Mouse (Mus musculus) megakaryocyte, embryonic 14.5 days (primary cell): ENCODE measurements at regions not wholly inside any gene's neighbourhood (a gene's known extent, or its start where the extent isn't known, plus 50 kb on each side); places are given as distances from the start of the nearest gene placed in this dataset.

ENCODE experiments used
- H3K27me3 ChIP-seq: replicated peaks from 2 replicates; pipeline ENCODE3; 2012; ENCODE audit warnings: inconsistent platforms
- H3K36me3 ChIP-seq: replicated peaks from 2 replicates; pipeline ENCODE3; 2012; ENCODE audit warnings: low read length, inconsistent platforms, mixed read lengths
- H3K4me1 ChIP-seq: 2 replicates; pipeline ENCODE4 v1.6.1; 2012; ENCODE audit warnings: inconsistent platforms
- H3K4me3 ChIP-seq: replicated peaks from 2 replicates; pipeline ENCODE3; 2012; ENCODE audit warnings: moderate library complexity, mild to moderate bottlenecking, inconsistent platforms
- H3K9me3 ChIP-seq: 2 replicates; pipeline ENCODE4 v1.6.1; 2012; ENCODE audit warnings: inconsistent platforms
- FLI1 ChIP-seq: IDR thresholded peaks from 2 replicates; pipeline ENCODE4 v1.6.1; 2012; ENCODE audit warnings: low read length, inconsistent platforms, mixed read lengths
- GATA1 ChIP-seq: IDR thresholded peaks from 3 replicates; pipeline ENCODE4 v1.6.1; 2012; ENCODE audit warnings: mixed read lengths, low read length, inconsistent platforms, borderline replicate concordance

DNA sequence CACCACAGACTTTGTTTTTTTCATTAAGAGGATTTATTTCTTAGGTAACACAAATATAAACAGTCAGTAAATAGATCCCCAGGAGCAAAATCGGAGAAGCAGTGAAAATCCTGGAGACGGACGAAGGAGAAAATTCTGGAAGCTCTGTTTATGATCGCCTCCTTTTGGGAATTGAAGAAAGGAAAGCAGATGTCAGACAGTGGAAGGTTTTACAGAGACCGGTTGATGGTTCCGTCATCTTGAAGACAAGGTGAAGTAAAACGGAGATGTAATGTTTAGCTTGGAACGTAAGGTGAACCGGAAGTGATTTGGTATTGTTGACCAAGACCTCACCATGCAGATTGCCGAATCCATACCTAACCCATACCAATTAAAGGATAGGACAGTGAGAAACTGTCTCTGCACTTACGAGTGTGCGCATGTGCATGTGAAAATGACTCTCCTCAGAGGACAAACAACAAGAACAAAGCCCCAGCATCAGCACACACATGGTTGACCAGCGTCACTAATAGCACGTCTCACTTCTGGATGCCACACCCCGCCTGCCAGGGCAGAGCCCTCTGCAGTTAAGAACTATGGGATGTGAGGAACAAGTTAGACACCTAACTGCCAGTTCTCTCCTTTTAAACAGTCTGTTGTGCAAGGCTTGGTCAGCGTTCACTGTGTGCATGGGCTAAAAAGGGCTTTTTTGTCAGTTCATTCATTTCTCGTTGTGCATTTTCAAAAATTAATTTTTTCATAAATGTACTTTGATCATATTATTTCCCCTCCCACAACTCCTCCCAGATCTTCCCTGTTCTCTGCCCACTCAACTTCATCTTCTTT is 62.4 kb upstream of the Cpsf6 start:
- no peak overlapping the region for H3K4me3 ChIP-seq
- H3K4me1 ChIP-seq: no peaks in the 10 kb centered on the region; the same call in 1 of the 2 replicates
- no peaks in the 10 kb centered on the region for H3K36me3 ChIP-seq
- peaks cover 25% of the 10 kb centered on the region for H3K9me3 ChIP-seq
- no peaks in the 10 kb centered on the region for H3K27me3 ChIP-seq
- no peak for TF ChIP-seq GATA1
- no peak for TF ChIP-seq FLI1

DNA sequence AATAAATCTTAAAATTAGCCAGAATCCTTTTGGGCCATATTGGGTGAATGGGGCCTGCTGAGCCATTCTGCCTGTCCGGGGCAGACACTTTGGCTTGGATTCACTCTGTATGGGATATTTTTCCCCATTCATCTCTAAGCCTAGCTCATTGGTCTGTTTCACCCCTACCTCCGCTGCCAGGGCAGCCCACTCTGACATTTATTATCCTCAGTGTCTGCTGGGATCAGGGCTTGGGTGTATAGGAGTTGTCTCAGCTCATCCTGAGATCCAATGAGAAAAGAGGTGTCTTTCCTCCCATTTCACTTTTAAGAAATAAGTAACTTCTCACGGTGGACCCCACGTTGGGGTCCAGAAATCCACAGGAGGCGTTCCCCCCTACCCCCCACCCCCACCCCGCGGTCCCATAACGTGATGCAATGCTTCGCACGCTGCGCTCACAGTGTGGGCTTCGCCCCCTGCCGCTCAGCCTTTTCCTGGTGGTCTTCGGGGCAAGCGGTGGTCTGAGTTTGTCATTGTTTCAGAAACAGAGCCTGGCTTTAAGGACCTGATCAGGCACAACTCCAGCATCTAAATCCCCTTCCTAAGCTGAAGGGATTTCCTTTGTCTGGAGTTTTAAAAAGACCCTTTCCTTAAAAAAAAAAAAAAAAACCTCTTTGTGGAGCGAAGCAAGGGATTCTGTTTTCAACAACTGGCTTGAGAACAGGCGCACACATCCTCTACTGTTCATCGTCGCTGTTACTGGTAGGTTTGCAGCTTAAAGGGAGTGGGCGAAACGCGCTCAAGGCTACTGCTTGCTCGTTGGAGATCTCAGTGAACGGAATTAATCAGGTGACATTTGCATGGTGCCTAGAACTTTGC is 61.5 kb upstream of the Cpsf6 start:
- Histone ChIP-seq H3K36me3 (no peaks in the 10 kb centered on the region), H3K27me3 (no peaks in the 10 kb centered on the region), H3K9me3 (peaks cover 25% of the 10 kb centered on the region), H3K4me1 (peaks cover 8% of the 10 kb centered on the region), H3K4me3 (no peak overlapping the region)
- no peak for TF ChIP-seq GATA1
- TF ChIP-seq FLI1: no peak

DNA sequence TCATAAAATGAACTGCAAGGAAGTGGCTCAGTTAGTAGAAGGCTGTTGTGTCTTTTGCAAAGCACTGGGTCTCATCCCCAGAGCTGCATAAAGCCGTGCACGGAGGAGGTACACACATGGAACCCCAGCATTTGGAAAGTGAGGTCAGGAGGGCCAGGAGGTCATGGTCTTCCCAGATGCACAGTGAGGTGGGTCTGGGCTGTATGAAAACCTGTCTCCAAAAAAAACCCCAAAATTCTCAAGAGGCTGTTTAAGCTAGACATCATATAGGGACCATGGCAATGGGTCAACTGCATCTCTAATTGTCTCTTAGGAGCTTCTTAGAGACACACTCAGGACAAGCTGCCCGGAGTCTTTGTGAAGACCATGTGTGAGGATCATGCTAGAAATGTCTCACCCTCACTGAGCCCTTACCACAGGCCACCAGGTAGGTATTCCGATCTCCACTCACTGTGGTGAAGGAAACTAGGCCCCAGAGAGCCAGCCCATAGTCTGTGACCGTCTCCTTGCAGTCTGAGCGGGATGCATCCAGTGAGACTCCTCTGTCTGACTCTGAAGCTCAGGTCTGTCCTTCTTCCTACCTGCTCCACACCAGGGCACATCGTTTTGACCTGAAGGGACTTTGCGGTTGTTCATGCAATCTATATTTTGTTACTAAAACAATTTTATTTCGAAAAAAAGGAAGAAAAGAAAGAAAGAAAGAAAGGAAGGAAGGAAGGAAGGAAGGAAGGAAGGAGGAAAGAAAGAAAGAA is 60.6 kb upstream of the Cpsf6 start:
- H3K4me3 ChIP-seq: no peak overlapping the region
- no peak for TF ChIP-seq FLI1
- no peak for TF ChIP-seq GATA1
- peaks cover 25% of the 10 kb centered on the region for H3K9me3 ChIP-seq
- H3K36me3 ChIP-seq: no peaks in the 10 kb centered on the region
- no peaks in the 10 kb centered on the region for H3K27me3 ChIP-seq
- H3K4me1 ChIP-seq: peaks cover 17% of the 10 kb centered on the region

DNA sequence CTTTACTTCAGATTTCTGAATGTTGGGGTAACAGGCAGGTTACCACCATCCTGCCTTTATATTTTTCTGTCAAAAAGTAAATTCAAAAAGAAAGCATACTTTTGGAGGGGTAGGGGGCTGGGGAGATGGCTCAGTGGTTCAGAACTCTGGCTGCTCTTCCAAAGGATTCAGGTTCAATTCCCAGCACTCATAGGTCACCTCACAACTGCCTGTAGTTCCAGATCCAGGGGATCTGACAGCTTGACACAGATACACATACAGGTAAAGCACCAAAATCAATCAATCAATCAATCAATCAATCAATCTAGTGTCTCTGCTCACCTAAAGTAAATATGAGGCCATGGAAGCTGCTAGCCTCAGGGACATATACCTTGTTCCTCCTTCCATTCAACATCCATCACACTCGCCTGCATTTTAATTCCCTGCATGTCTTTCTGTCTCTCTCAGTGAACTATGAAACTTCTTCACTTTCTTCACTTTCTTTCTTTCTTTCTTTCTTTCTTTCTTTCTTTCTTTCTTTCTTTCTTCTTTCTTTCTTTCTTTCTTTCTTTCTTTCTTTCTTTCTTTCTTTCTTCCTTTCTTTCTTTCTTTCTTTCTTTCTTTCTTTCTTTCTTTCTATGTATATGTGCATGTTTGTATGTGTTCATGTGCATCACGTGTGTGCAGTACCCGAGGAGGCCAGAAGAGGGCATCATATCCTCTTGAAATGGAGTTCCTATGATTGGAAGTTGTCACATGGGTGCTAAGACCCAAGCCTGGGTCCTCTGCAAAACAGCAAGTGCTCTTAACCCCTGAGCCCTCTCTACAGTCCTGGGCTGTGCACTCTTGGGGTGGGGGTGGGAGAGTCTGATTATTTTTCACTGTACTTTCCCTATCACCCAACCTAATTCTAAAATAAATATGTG is 59.6 kb upstream of the Cpsf6 start:
- peaks cover 25% of the 10 kb centered on the region for H3K9me3 ChIP-seq
- peaks cover 24% of the 10 kb centered on the region for H3K4me1 ChIP-seq
- TF ChIP-seq FLI1: no peak
- TF ChIP-seq GATA1: no peak
- no peaks in the 10 kb centered on the region for H3K27me3 ChIP-seq
- no peak overlapping the region for H3K4me3 ChIP-seq
- no peaks in the 10 kb centered on the region for H3K36me3 ChIP-seq

DNA sequence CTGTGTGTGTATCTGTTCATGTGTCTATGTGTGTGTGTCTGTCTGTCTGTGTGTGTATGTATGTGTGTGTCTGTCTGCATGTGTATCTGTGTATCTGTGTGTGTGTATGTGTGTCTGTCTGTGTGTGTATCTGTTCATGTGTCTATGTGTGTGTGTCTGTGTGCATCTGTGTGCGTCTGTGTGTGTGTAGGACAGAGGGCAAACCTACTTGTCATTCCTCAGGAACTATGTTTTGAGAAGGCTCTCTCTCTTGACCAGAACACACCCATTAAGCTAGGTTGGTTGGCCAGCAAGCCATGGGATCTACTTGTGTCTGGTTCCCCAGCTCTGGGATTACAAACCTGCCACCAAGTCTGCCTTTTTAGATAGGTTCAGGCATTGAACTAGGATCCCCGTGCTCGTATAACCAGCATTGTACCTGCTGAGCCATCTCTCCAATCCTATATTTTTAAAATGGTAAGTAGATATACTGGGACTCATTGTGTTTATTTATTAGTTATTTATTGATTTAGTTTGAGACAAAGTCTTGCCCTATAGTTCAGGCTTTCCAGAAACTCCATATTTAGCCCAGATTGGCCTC is 58.9 kb upstream of the Cpsf6 start:
- TF ChIP-seq FLI1: no peak
- TF ChIP-seq GATA1: no peak
- H3K36me3 ChIP-seq: no peaks in the 10 kb centered on the region

DNA sequence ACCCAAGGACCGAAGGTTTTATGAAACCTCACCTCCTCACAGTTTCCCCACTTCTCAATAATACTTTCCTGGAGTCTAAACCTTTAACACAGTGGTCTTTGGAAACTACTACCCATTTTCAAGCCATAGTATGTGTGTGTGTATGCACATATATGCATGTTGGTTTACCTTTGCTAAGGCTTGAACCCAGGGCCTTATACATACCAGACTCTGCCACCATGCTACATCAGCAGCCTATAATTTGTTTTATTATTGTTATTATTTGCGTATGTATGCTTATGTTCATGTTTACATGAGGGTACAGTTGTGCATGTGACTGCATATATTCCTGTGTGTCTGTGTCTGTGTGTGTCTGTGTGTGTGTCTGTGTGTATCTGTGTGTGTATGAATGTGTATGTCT is 58.2 kb upstream of the Cpsf6 start:
- H3K36me3 ChIP-seq: no peaks in the 10 kb centered on the region
- peaks cover 36% of the 10 kb centered on the region for H3K4me1 ChIP-seq
- H3K9me3 ChIP-seq: peaks cover 16% of the 10 kb centered on the region
- no peak overlapping the region for H3K4me3 ChIP-seq
- H3K27me3 ChIP-seq: no peaks in the 10 kb centered on the region
- TF ChIP-seq FLI1 (no peak), GATA1 (no peak)

More for the DNA sequence above, 58.9 kb upstream of the Cpsf6 start:
- peaks cover 23% of the 10 kb centered on the region for H3K9me3 ChIP-seq
- peaks cover 32% of the 10 kb centered on the region for H3K4me1 ChIP-seq
- H3K4me3 ChIP-seq: no peak overlapping the region
- no peaks in the 10 kb centered on the region for H3K27me3 ChIP-seq

DNA sequence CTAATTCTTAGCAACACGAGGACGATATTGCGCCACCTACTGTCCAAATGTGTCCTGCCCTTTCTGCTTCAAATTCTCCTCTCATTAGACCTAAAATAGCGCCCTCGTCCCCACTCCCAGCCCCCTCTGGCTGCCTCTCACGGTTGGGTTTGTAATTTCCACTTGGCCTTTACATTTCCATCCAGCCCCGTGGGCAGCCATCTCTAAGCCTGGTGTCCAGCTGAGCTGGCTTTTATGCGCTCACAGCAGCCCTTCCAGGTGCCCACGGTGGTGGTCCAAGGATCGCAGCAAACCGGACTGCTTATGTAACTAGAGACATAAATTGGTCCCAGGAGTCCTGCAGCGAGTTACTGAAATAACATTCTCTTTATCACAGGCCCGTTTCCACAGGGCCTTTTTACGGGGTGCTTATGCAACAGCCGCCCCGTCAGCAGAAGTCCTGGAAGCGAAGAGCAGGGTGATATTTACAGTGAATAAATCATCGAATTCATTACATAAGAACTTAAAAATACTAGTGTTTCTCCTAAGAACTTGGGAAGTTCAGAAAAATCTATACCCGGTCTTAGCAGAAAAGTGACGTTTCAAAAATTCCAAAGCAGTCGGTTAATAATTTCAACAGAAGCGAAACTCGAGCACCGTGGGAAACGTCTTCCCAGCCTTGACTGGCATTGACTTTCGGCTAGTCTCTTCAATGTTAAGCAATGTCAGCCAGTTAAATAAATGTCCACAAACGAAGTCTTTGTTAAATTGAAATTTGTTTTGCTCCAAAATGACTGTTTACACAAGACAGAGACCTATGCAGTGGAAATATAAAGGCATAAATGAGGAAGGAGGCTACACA is 57.3 kb upstream of the Cpsf6 start:
- Histone ChIP-seq H3K9me3 (peaks cover 14% of the 10 kb centered on the region), H3K36me3 (no peaks in the 10 kb centered on the region), H3K4me1 (peaks cover 42% of the 10 kb centered on the region), H3K4me3 (peak overlapping the region; percentile 14), H3K27me3 (no peaks in the 10 kb centered on the region)
- no peak for TF ChIP-seq FLI1
- no peak for TF ChIP-seq GATA1

DNA sequence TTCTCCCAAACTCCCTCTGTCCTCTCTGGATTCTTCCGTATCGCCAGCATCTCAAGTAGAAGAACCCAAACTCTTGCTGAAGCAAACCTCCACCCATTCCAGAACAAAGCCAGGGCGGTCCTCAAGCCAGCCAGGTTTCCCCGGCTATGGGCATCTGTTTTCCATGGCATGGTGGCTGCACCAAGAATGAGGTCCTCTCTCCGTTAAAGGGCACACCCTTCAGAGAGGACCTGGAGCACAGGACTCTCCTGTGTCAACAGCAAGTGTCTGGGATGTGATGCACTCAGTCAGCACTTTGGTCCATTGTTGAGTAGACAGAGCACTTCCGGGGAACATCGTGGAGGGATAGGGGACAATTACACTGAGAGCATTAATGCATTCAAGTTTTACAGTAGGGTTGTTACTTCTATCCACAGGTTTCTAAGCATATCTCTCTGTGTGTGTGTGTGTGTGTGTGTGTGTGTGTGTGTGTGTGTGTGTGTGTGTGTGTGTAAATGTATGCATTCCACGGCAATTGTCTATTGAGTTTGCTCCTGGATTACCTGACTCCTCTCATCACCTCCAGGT is 56.6 kb upstream of the Cpsf6 start:
- TF ChIP-seq FLI1: no peak
- TF ChIP-seq GATA1: no peak
- Histone ChIP-seq H3K4me3 (peak overlapping the region; percentile 14), H3K9me3 (peaks cover 12% of the 10 kb centered on the region), H3K4me1 (peaks cover 42% of the 10 kb centered on the region), H3K36me3 (no peaks in the 10 kb centered on the region), H3K27me3 (no peaks in the 10 kb centered on the region)
